Mouse (Mus musculus): ENCODE data around the gene Vsir.

Gene Vsir

DNA sequence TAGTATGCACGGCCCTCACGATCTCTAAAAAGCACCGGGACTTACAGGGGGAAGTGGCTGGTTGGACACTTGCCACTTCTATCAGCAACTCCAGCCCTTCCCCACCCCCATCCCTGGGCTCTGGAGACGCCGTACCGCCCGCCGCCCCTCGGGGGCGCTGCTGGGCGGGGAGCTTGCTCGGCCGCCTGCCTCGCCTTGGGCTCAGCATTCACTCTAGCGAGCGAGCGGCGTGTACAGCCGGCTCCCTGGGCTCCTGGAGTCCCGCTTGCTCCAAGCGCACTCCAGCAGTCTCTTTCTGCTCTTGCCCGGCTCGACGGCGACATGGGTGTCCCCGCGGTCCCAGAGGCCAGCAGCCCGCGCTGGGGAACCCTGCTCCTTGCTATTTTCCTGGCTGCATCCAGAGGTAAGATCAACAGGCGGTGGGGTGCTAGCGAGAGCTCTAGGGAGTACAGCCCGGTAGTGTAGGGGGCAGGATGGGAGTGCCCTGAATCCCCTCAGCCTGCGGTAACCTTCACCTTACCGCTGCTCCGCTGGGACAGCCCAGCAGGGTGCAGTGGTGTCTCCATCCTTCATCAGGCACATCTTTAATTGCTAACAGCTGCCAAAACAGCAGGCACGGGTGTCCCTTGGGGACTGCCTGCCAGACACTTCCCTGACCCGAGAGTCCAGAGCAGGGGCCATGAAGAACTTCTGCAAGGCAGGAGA lies at the start of gene Vsir:
Gene Vsir, plus strand, starts transcription at position 151 of the 705 bp plus-strand sequence.
- peak; percentile 80 for DNase-seq (ENCODE audit: extremely low read depth, low read depth)

DNA sequence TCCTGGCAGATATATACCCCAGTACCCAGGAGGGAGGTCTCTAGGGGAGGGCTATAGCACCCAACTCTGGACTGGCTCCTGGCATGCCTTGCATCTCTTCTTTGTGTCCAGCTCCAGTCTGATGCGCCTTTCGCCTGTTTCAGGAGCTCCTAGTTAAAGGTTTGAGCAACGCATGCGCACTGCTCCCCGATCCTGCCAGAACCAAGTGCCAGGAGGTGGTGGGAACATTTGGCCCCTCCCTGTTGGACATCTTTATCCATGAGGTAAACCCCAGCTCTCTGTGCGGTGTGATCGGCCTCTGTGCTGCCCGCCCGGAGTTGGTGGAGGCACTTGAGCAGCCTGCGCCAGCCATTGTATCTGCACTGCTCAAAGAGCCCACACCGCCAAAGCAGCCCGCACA lies 47.0 kb upstream of the Vsir start:
- no peak for DNase-seq (ENCODE audit: extremely low read depth, low read depth)

DNA sequence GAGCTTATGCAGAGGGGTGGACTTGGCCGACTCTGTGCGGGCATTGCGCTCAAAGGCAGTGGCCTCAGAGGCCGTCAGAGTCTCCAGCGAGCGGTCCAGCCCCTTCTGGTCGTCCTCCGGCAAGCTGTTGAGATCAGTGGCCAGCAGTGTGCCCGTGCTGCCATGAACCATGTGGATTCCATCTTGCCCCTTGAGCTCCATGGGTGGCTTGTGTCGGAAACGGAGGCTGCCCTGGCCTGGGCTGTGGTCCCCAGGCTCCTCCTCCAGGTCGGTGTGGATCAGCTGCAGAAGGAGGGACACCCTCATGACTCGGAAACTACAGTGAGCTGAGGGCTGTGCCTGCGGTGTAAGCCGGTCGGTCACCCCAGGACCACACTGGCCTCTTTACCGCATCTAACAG lies 43.2 kb upstream of the Vsir start:
- no peak for DNase-seq (ENCODE audit: extremely low read depth, low read depth)

DNA sequence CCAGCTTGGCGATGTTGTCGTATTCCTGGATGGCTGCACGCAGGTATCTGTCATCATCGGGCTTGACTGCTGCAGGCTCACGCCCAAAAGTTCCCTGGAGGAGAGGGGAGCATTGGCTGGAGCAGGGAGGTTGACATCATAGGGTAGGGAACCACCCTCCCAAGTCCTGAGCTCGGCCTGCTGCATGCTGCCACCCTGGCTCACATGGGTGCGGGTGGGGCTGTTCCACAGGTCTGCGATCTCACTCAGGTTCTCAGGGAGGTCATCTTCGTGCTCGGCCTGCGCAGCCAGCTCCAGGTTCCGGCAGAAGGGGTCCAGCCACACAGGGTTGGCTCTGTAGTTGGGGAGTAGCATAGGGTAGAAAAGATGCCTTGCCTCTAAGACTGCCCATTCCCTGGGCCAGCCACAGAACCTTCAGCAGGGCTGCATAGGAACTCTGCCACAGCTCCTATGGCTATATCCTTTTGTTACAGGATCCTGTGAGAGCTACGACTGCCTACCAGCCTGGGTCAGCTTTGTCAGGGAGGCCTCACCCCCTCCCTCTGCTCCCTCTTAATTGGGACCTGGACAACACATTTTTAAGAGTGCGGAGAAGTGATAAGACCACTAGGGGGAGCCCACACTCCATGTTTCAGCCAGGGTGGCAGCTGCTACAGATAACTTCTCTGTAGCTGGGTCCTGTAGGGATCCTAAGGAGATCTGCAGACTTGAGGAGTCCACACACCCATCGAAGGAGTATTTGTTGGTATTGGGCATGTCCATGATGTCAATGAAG lies 41.6 kb upstream of the Vsir start:
- DNase-seq (ENCODE audit: extremely low read depth, low read depth) = peak; percentile 52

DNA sequence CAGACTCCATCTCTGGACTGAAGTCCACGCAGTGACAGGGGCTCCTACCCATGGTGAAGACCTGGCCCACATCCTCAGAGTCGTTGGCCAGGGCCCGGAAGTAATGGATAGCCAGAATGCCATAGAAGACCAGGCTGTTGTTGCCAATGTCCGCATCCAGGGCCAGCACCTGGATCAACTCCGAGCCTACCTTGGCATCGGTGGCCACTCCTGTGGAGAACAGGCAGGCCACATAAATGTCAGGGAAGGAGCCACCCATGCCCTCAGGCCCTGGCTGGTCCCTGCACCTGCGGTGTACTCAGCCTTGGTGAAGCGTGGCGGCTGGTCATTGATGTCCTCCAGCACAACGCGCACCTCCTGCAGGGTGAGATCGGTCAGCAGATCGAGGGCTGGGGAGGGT lies 36.0 kb upstream of the Vsir start:
- DNase-seq (ENCODE audit: extremely low read depth, low read depth) = no peak

DNA sequence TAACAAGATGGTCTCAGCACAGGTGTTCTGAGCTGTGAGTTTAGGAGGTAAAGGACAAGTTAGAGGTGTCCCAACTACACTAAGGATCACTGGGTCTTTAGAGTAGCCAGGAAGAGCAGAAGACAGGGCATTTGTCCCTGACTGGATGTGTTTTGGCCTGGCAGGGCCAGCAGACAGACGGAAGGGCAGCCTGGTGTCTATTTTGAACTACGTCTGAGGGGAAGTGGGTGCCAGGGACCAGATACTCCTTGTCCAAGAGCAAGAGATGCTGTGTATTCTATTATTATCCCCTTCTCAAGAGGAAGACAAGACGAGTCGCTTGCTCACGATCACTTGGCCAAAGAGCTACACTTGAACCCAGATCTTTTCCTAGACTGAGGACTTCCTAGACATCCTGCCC lies 33.0 kb upstream of the Vsir start:
- DNase-seq (ENCODE audit: extremely low read depth, low read depth) = no peak

DNA sequence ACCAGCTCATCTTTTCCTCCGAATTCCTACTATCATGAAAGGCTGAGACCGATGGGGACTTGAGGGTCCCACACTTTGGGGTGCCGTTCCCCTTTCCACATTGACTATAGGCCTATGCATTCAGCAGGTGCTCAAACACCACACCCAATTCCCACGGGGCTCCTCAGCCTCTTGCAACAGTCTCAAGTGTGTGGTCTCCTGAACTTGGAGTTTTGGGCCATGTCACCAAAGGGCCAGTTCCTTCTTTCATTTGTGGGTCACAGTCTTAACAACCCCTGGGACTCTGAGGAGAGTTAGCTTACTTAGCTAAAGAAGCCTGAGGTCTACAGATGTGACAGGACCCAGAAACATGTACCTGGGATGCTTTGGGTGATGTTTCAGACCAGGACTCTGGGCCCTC lies 30.5 kb upstream of the Vsir start:
- no peak for DNase-seq (ENCODE audit: extremely low read depth, low read depth)

DNA sequence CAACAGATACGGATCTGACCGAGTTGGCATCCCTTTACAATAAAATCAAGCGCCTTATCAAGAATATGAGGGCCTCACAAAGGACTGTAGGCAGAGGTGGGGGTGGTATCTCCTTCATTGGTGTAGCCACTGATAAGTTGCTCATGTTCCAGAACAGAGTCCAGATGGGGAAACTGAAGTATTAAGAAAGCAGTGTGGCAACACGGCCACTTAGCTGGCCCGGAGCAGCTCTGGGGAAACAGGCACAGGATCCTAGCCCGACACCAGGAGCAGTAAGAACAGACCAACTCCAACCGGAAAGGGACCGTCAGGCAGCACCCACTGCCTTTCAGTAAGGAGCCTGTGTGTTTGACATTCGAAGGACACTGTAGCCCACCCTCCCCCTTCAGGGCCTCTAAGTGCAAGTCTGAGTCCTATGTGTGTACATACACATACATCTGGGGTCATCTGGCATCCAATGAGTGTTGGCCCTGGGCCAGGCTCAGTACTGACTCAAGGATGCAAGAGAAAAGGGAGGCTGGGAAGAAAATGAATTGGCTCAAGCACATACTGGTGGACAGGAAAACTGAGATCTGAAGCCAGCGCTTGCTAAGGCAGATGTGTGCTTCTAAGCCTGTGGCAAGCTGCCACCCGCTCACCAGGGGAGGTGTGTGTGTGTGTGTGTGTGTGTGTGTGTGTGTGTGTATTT lies 17.5 kb upstream of the Vsir start:
- DNase-seq (ENCODE audit: extremely low read depth, low read depth) = no peak

DNA sequence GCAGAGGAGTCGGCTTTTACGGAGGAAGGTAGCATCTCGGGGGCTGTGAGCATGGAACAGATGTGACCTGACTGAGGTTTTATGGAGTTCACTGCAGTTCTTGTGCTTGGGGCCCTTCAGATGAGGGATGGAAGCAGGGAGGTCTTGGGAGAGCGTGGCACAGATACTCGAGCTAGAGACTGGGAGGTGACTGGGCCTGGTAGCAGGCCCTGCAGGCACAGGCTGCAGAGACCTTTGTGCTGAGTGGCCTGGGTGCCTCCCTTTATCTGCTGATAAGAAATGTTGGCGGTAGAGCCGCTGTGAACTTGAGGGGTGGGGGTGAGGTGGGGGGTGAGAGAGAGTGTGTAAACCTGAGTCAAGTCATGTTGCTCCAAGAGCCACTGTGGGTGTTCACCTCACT lies 12.1 kb upstream of the Vsir start:
- no peak for DNase-seq (ENCODE audit: extremely low read depth, low read depth)

DNA sequence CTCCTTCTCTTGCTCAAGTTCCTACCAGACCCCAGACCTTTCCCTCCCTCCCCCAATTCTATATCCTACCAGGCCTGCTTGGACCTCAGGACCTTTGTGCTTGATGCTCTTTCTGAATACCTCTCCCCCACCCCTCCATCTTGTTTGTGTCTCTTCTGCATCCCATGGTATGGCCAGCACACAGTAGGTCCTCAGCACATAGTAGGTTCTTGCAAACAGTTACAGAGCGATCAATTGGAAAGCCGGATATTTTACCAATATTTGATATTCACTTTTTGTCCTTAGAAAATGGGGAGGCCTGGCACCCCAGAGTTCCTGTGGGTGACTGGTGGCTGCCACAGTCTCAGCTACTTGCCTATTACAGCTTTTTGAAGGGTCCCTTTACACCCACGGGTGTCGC lies 11.6 kb upstream of the Vsir start:
- DNase-seq (ENCODE audit: extremely low read depth, low read depth) = no peak

DNA sequence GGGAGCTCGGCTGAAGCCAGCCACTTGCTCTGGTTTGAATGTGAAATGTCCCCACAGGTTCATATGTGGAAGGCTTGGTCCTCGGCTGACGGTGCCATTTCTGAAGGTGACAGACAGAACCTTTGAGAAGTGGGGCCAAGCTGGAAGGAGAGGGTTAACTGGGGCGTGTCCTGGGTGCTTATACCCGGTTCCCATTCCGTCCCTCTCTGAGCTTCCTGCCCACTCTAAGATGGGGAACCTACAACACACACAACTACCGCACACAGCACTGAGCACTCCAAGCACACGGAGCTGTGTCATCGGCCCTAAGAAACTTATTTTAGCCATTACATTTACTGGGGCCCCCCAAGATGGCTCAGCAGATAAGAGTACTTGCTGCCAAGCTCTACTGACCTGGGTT lies 5.1 kb upstream of the Vsir start:
- no peak for DNase-seq (ENCODE audit: extremely low read depth, low read depth)

DNA sequence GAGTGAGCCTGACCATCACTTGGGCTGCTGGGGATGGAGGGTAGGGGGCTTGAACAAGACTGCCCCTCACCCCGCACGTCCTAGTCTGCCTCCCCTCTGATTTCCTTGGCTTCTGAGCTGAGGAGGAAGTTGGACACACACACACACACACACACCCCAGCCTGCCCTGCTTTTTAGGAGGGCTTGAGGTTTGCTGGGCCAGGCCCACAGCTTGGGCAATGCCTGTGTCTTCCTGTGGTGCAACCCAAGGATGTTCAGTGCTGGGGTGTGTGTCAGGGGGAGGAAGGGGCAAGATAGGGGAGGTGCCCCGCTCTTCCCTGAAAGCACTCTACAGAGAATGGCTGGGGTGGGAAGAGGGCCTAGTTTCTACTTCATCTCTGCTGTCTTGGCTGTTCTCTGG lies 2.5 kb upstream of the Vsir start:
- DNase-seq (ENCODE audit: extremely low read depth, low read depth) = no peak

DNA sequence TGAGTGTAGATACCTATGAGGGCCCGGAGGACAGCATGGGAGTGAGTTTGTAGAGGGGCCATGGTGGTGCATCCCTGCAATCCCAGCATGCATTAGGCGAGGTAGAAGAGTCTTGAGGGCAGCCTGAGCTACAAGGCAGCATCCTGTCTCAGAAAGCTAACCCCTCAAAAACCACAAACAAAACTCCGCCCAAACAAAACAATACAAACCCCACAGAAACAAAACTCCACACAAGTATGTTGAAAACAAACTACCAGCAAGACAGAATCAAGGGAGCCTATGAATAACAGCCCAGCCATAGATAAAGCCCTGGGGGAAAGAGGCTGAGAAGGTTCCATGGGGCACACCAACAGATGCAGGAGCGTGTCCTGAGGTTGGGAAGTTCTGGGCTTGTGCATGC lies 595 bp upstream of the Vsir start:
- DNase-seq (ENCODE audit: extremely low read depth, low read depth) = no peak

DNA sequence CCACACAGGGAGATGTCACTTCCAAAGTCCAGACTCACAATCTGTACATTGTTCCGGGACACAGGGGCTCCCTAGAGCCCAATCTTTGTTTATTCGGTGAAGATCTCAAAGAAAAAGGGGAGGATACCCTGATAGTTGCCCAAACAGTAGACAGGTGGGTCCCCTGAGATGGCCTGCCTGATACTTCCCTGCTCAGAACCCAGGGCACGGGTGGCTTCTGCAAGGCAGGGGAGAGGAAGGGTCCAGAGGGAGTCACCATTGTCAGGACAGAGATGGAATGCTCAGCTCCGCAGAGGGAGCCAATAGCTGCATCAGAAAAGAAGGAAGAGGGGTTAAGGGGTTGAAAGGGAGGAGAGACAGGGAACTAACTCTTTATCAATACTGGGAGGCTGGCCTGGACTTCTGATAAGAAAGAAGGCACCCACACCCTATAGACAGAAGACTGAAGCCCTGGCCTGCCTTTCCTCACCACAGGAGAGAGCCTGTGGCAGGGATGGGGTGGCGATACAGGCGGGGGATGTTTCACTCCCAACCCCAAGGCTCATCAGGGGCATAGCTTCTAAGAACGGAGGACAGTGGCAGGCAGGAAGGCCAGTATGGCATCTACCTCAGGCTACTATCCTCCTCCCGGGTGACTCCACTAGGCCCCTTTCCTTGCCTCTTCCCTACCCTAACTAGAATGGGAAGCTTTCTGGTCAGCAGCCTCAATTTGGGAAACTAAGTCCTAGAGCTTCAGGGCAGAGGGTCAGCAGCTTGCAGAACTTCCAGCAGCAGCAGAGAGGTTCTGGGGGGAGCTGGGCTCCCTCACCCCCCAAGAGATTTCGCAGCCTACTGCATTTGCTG lies 1.3 kb downstream of the Vsir start:
- peak; percentile 68 for DNase-seq (ENCODE audit: extremely low read depth, low read depth)

DNA sequence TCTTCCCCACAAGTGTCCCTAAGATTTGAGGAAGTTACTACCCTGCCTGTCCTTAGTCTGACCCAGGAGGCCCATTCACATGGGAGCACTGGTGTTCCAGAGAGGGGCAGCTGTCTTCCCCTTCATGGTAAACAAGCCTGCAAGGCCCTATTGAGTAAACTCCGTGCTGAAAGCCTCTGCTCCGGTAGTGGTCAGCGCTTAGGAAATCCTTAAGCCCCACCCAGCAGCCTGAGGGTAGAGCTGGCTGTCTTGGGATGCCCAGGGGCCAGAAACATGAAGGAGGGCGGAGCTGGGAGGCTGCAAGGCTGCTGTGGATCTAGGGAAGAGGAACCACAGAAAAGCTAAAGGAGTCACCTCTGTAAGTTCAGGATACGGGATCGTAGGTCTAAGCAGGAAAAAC lies 2.4 kb downstream of the Vsir start:
- no peak for DNase-seq (ENCODE audit: extremely low read depth, low read depth)

DNA sequence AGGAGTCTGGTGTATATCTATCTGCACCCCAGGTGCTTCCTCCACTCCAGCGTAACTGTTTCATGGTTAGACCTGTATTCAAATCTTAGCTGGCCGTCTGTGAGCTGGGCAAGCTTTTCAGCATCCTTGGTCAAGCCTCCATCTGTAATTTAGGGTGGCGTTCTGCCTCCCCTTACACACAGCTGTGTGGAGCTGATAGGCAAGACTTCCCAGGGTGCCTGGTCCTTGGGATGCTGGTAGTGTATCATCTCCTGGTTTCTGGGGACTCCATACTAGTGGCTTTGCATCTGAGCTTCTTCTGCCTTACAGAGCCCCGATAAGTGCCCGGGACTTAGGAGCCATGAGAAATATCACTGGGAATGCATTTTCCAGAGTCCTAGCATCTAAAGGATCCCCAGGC lies 3.0 kb downstream of the Vsir start:
- DNase-seq (ENCODE audit: extremely low read depth, low read depth) = peak; percentile 24

DNA sequence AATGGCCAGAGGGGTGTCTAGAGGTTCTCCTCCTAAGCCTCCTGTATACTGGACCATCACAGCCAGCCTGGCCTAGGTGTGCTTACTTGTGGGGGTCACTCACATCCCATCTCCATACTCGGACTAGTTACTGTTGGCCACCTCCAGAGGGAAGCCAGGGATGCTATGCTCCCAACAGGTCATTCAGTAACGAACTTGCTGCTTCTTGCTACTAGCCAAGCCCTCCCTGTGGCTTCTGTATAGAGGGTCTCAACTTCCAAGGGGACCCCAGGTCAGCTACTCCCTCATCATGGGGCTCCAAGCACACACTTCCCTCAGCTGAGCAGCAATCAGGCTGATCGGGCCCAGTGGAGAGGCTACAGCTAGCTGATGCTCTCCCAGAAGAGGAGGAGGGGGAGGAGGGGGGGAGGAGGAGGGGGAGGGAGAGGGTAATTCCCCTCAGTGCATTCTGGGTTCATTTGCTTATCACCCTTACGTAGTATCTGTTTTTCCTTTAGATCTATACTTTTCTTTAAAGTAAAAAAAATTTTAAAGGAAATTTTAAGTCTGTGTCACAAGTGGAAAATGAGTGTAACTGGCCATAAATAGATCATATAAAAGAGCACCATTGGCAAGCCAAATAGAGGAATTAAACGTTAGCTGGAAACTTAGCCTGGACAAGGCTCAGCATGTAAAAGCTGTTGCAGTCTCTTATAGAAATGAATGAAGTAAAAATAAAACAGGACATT lies 3.6 kb downstream of the Vsir start:
- peak; percentile 29 for DNase-seq (ENCODE audit: extremely low read depth, low read depth)

DNA sequence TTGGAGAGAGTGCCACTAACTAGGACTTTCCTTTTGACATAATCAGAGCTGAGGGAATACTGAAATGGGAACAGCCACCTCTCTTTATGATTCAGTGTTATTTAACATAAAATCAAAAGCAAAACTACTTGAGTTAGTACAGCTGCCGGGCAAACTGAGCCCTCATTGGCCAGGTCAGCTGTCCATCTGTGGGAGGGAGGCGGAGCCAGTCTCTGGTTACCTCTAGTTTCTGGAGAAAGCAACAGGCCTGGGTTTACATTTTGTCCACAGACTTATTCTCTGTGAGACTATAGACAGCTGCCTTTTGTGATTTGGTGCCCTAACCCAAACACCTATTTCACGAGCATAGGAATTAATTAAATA lies 4.1 kb downstream of the Vsir start:
- DNase-seq (ENCODE audit: extremely low read depth, low read depth) = peak; percentile 77

DNA sequence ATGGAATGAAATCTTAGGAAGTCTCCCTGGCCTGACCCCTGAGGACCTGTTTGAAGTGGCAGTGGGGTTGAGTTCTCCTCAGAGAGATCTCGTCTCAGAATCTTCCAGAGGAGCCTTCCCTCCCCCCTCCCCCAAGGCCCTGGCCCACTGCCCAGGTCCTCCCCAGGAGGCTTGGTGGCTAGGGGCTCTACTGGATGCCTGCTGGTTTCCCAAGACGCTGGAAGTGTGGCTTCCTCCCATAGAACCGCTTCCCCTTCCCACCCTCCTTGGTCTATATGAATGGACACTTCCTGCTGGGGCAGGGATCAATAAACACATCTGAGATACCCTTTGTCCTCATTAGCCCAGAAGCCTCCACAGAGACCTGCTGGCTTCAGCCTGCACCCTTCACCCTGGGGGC lies 4.6 kb downstream of the Vsir start:
- no peak for DNase-seq (ENCODE audit: extremely low read depth, low read depth)

DNA sequence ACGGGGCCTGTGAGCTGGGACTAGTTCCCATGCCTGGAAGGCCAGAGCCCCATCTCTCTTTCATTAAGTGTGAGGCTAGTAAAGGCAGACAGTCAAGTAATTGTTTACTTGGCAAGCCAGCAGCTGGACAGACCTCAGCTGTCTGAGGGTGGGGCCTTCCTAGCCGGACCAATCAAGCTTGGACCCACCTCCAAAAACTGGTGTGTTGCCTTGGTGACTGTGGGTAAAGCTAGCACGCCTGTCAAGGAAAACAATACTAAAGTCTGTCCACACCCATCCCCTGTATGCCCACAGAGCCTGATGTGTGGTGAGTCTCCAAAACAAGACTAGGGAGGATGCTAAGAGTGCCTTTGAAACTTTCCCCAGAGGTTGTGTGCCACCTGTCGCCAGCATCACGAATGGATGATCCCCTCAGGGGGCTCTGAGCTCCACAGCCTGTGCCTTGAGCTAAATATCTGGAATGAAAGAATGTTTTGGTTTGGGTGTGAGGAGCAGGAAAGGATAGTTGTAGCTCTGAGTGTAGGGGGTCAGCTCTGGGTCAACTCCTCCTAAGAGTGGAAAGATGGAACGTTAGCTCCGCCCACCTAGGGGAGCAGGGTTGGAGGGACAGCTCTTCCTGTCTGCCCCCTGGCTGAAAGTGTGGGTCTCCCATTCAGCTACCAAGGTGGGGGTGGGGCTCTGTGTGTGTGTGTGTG lies 5.3 kb downstream of the Vsir start:
- DNase-seq (ENCODE audit: extremely low read depth, low read depth) = no peak

All from MEL-GATA-1-ER (cell line).